Mouse (Mus musculus) midbrain, embryonic 11.5 days (tissue): Measurements from ENCODE around the gene Ndufa11. TPM values are rescaled to one million over a fixed set of nuclear protein-coding genes. Genes with fewer than 3 reads are reported as not detected.

ENCODE experiments used
- ATAC-seq: fragments of 200-750 bp; cut with Nextera tagmentation; 2 replicates; pipeline ENCODE4 v1.8.0; 2017; ENCODE audit warnings: moderate TSS enrichment, moderate library complexity; ENCODE audit not compliant: low FRiP score
- DNase-seq: peaks from one replicate; pipeline ENCODE4 v3.0.0; 2015; ENCODE audit warnings: low spot score; ENCODE audit errors: missing footprints
- H3K27ac ChIP-seq: fragments of 300-500 bp; sonication (generic); 2 replicates; pipeline ENCODE4 v1.5.1; 2014; ENCODE audit warnings: low read depth, low read length
- H3K27me3 ChIP-seq: fragments of 300-500 bp; sonication (generic); 2 replicates; pipeline ENCODE4 v1.6.1; 2014; ENCODE audit warnings: mild to moderate bottlenecking, low read length, moderate library complexity, mixed read lengths; ENCODE audit not compliant: control insufficient read depth, insufficient read depth
- H3K36me3 ChIP-seq: fragments of 300-500 bp; sonication (generic); 2 replicates; pipeline ENCODE4 v1.6.1; 2014; ENCODE audit warnings: mild to moderate bottlenecking, low read length, moderate library complexity, mixed read lengths; ENCODE audit not compliant: control insufficient read depth, insufficient read depth
- H3K4me1 ChIP-seq: fragments of 300-500 bp; sonication (generic); 2 replicates; pipeline ENCODE4 v1.6.1; 2014; ENCODE audit warnings: low read length; ENCODE audit not compliant: control insufficient read depth, insufficient read depth
- H3K4me2 ChIP-seq: fragments of 300-500 bp; sonication (generic); 2 replicates; pipeline ENCODE4 v1.6.1; 2014; ENCODE audit warnings: mild to moderate bottlenecking, moderate library complexity
- H3K4me3 ChIP-seq: fragments of 300-500 bp; sonication (generic); 2 replicates; pipeline ENCODE4 v1.5.1; 2014; ENCODE audit warnings: low read depth, low read length
- H3K9ac ChIP-seq: fragments of 300-500 bp; sonication (generic); 2 replicates; pipeline ENCODE4 v1.6.1; 2014; ENCODE audit warnings: low read length
- H3K9me3 ChIP-seq: fragments of 300-500 bp; sonication (generic); 2 replicates; pipeline ENCODE4 v1.6.1; 2016; ENCODE audit warnings: low read length; ENCODE audit not compliant: control insufficient read depth
- WGBS: fragments of 180-500 bp; shearing (Covaris S2); extraction: QIAGEN DNeasy Blood & Tissue Kit; methylation state at CpG from one replicate; pipeline ENCODE4 v1.1.7; 2014; 5-methylcytosine and 5-hydroxymethylcytosine counted together
- polyA plus RNA-seq: library from polyadenylated mRNA; unstranded; fragments of >200 nt; fragmentation: Nextera tagmentation; extraction: Ambion mirVana; gene quantifications from 2 replicates; pipeline ENCODE4 v1.2.1, GENCODE M21; 2014

The Ndufa11 gene
- polyA plus RNA-seq, 1 experiment from 2014 or later: 337 TPM

GRCm38 (mm10) chr17:56709708-56710107, 7.9 kb upstream of the Ndufa11 start:
- DNase-seq: no peak
- Histone ChIP-seq H3K9me3 (no peaks in the 10 kb centered on the region), H3K4me3 (no peak overlapping the region), H3K4me2 (no peak overlapping the region), H3K4me1 (no peaks in the 10 kb centered on the region), H3K27me3 (no peaks in the 10 kb centered on the region), H3K36me3 (peaks cover 56% of the 10 kb centered on the region), H3K9ac (no peak overlapping the region), H3K27ac (no peak overlapping the region)
- no peak for ATAC-seq
- WGBS: 89% methylated on average over 3 of the region's 3 CpGs

GRCm38 (mm10) chr17:56715360-56715759, 2.2 kb upstream of the Ndufa11 start:
- no peaks in the 10 kb centered on the region for H3K9me3 ChIP-seq
- WGBS: 58% methylated on average over 11 of the region's 11 CpGs
- no peak overlapping the region for H3K27ac ChIP-seq
- H3K36me3 ChIP-seq: peaks cover 16% of the 10 kb centered on the region
- no peak overlapping the region for H3K9ac ChIP-seq
- DNase-seq (no peak), ATAC-seq (no peak)
- no peaks in the 10 kb centered on the region for H3K27me3 ChIP-seq
- H3K4me3 ChIP-seq: no peak overlapping the region
- peaks cover 5% of the 10 kb centered on the region; the same call in 1 of the 2 replicates for H3K4me1 ChIP-seq
- no peak overlapping the region for H3K4me2 ChIP-seq

DNA sequence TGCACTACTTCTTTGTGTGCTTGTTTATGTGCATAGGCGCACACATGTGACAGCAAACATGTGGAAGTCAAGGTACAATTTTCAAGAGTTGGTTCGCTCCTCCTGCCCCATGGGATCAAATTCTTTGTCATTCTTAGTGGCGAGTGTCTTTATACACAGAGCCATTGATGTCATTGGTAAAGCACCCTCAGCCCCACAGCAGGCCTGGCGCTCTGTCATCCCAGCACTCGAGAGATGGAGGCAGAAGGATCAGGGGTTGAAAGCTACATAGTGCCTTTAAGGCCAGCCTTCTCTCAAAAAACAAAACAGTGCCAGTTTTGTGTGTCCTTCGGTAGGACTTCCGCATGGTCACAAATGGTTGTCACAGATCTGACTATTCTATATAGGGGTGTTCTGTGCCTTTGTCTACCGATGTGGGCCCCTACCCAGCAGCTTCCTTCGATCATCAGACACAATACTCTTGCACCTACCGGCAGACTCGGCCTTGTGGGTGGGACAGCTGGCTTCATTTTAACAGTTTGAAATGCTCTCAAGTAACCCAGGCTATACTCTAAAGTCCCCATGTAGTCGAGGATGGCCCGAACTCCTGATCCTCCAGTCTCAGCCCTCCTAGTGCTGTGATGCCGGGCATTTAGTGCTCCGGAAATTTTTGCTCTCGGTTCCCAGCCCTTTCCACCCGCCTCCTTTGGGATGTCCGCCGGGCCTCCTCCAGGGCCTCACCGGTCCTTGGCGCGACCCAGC, 1.5 kb upstream of the Ndufa11 start:
- Histone ChIP-seq H3K27me3 (no peaks in the 10 kb centered on the region), H3K4me2 (peak overlapping the region; percentile 91), H3K4me1 (peaks cover 5% of the 10 kb centered on the region; the same call in 1 of the 2 replicates), H3K27ac (no peak overlapping the region; the same call in 1 of the 2 replicates), H3K9ac (peak overlapping the region; percentile 67), H3K9me3 (no peaks in the 10 kb centered on the region), H3K36me3 (peaks cover 11% of the 10 kb centered on the region), H3K4me3 (peak overlapping the region; percentile 77)
- no peak for DNase-seq
- WGBS: 26% methylated on average over 22 of the region's 22 CpGs
- no peak for ATAC-seq

DNA sequence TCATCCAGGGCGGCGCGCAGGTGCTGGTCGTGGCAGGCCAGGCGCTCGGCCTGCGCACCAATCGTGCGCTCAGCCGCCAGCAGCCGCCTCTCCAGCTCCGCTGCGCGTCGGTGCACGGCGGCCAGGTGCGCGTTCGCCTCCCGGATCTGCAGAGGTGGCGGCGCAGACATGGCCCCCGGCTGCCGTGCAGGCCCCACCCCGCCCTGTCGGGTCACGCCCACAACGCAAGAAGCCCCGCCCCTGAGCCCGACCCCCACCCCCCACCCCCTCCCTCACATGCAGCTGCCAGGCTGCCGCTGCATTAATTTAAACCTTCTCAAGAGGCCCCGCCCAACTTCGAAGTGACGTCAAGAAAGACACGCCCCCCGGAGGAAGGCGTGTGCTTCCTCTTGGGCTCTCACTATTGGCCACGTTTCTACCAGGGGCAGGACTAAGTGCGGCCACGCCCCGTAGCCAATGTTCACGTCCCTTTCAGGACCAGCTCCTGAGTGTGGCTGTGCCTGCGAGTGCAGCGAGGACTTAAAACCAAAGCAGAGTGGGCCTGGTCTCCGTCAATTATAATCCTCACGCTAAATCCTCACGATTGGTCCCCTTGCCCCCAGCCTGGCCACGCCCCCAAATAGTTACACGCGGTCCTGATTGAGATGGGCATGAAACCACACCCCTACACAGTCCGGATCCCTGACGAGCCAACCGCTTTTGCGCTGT, 758 bp upstream of the Ndufa11 start:
- H3K9ac ChIP-seq: peak overlapping the region; percentile 79
- peak overlapping the region; percentile 37 for H3K27ac ChIP-seq
- peak overlapping the region; percentile 91 for H3K4me2 ChIP-seq
- WGBS: under 1% methylated on average over 53 of the region's 55 CpGs
- peaks cover 3% of the 10 kb centered on the region for H3K36me3 ChIP-seq
- DNase-seq: peak; percentile 100
- peaks cover 5% of the 10 kb centered on the region; the same call in 1 of the 2 replicates for H3K4me1 ChIP-seq
- H3K4me3 ChIP-seq: peak overlapping the region; percentile 77
- ATAC-seq: peak; percentile 93
- no peaks in the 10 kb centered on the region for H3K9me3 ChIP-seq
- H3K27me3 ChIP-seq: no peaks in the 10 kb centered on the region

DNA sequence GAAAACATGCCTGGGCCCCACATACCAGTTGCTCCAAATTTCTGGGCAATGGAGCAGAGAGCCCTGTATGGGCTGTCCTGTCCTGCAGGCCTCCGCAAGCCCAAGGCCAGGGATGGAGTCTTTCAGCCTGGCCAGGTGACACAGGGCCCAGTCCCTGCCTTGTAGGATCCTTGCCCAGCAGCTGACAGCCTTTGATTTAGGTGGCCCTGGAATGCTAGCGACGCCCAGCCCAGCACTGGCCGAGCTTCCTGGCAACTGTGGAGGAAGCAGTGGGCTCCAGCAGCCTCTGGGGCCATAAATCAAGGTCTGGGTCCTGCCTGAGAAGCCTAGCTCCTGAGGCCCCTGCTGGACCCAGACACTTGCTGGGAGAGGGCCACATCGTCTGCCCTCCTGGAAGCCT, 4.9 kb downstream of the Ndufa11 start:
- Histone ChIP-seq H3K4me3 (no peak overlapping the region), H3K4me2 (no peak overlapping the region), H3K9ac (no peak overlapping the region), H3K36me3 (peaks cover 10% of the 10 kb centered on the region), H3K27ac (no peak overlapping the region), H3K27me3 (no peaks in the 10 kb centered on the region), H3K9me3 (no peaks in the 10 kb centered on the region), H3K4me1 (no peaks in the 10 kb centered on the region; the same call in 1 of the 2 replicates)
- ATAC-seq: no peak
- WGBS: 92% methylated on average over 5 of the region's 5 CpGs
- DNase-seq: no peak

GRCm38 (mm10) chr17:56723419-56724161, 6.0 kb downstream of the Ndufa11 start:
- H3K4me2 ChIP-seq: no peak overlapping the region
- peak; percentile 19 for DNase-seq
- no peak overlapping the region for H3K4me3 ChIP-seq
- no peak overlapping the region for H3K9ac ChIP-seq
- peaks cover 10% of the 10 kb centered on the region for H3K36me3 ChIP-seq
- H3K27me3 ChIP-seq: no peaks in the 10 kb centered on the region
- ATAC-seq: no peak
- no peak overlapping the region for H3K27ac ChIP-seq
- no peaks in the 10 kb centered on the region for H3K9me3 ChIP-seq
- WGBS: 87% methylated on average over 11 of the region's 11 CpGs
- no peaks in the 10 kb centered on the region; the same call in 1 of the 2 replicates for H3K4me1 ChIP-seq

DNA sequence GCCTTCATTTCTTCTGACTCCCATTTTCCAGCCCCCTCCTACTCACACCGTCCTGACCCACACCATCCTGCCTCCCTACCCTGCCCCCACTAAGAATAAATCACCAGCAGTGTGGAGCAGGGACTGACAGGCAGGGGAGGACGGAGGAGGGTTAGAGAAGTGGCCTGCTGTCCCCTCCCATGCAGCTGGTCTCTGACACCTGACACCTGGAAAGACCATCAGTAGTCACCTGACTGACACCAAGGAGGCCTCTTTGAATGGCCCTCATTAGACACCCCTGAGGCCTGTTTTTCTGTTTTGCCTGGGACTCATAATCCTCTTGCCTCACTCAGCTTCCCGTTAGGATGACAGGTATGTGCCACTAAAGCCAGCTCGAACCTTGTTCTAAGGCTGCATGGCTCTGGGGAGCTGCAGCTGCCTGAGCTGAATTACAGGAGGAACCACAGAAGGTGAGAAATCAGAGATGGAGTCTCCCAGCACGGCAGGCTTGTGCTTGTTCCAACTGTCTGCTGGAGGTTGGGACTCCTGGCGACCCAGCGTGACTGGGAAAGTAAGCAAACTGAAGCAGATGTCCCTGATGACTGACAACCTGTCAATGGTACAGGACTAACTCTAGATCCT, 9.6 kb downstream of the Ndufa11 start:
- no peaks in the 10 kb centered on the region; the same call in 1 of the 2 replicates for H3K4me1 ChIP-seq
- no peaks in the 10 kb centered on the region for H3K9me3 ChIP-seq
- no peak overlapping the region for H3K9ac ChIP-seq
- peaks cover 9% of the 10 kb centered on the region for H3K36me3 ChIP-seq
- ATAC-seq (0 out of 2 replicates have a peak, but pooled peaks have one; percentile 6), DNase-seq (peak; percentile 75)
- no peak overlapping the region for H3K4me3 ChIP-seq
- H3K27me3 ChIP-seq: no peaks in the 10 kb centered on the region
- WGBS: 15% methylated on average over 7 of the region's 7 CpGs
- H3K4me2 ChIP-seq: no peak overlapping the region
- no peak overlapping the region for H3K27ac ChIP-seq

DNA sequence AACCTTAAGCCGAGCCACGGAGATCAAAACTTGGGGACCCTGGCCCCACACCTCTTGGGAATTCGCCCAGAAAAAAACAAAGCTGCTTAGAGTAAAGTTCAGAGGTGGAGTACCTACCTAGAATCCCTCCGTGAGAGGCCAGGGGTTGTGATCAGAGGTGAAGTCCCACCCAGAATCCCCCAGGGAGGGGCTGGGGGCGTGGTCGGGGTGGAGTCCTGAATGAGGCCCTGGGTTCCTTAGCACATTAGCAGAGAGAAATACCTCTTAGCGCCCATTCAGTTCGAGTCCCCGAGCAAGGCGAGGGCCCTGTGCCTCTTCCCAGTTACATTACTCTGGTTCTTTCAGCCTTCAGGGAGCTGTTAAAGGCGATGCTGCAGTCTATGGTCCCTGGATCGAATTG, 10.1 kb downstream of the Ndufa11 start:
- H3K9me3 ChIP-seq: no peaks in the 10 kb centered on the region
- no peak overlapping the region for H3K9ac ChIP-seq
- no peak for DNase-seq
- H3K4me3 ChIP-seq: no peak overlapping the region
- 12% methylated on average over 12 of the region's 12 CpGs for WGBS
- no peak overlapping the region for H3K4me2 ChIP-seq
- no peaks in the 10 kb centered on the region; the same call in 1 of the 2 replicates for H3K4me1 ChIP-seq
- no peak overlapping the region for H3K27ac ChIP-seq
- H3K36me3 ChIP-seq: peaks cover 4% of the 10 kb centered on the region
- no peak for ATAC-seq
- H3K27me3 ChIP-seq: no peaks in the 10 kb centered on the region
